Mouse (Mus musculus) ES-E14 (cell line): ENCODE measurements around the gene Cidec.

Experiments used
- CHD2 ChIP-seq: IDR thresholded peaks from 2 replicates; pipeline ENCODE4 v1.6.1; 2014; ENCODE audit warnings: mild to moderate bottlenecking, low read depth, low read length, inconsistent platforms
- HCFC1 ChIP-seq: IDR thresholded peaks from 2 replicates; pipeline ENCODE4 v1.6.1; 2012; ENCODE audit warnings: low read length, inconsistent platforms, borderline replicate concordance; ENCODE audit not compliant: insufficient read depth
- ZC3H11A ChIP-seq: IDR thresholded peaks from 2 replicates; pipeline ENCODE4 v1.6.1; 2012; ENCODE audit warnings: low read depth, mild to moderate bottlenecking, inconsistent platforms, low read length, borderline replicate concordance

DNA sequence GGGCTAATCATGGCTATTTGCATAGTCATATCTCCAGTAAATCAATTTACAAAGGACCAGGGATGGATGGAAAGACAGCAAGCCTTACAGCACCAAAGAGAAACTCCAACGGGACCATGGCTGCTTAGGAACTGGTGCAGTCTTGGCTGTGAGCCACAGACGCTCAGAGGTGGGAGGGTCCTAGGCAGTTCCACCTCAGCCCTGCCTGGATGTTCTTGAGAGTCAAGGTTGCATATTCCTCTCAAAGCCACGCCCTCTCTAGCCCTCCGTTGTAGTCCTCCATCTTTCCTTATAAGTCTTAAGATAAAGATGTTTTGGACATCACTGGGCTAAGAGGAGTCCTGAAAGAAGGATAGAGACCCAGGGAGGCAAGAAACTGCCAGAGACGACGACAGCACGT, 28.5 kb upstream of the Cidec start:
- TF ChIP-seq HCFC1: no peak
- TF ChIP-seq ZC3H11A: no peak
- no peak for TF ChIP-seq CHD2
